Mouse (Mus musculus): ENCODE data around the gene Csnk1g2.

GRCm38 (mm10) chr10:80646936-80647335 lies 24.3 kb downstream of the Csnk1g2 start:
- TF ChIP-seq CTCF (IDR thresholded peaks at IDR 0.05; ENCODE audit: extremely low read depth, insufficient read depth, low read length) (no peak), POLR2A (IDR thresholded peaks at IDR 0.05; ENCODE audit: extremely low read depth, insufficient read depth, low read length) (no peak)

Measured in cortical plate, adult 2 months (tissue).